Mouse (Mus musculus) midbrain, embryonic 13.5 days (tissue): ENCODE data around the gene Kank4. TPM values are rescaled to one million over a fixed set of nuclear protein-coding genes. Genes with fewer than 3 reads are reported as not detected.
"Not testable (repeated sequence)": the region's sequence is repeated elsewhere in the genome, so short reads cannot be mapped to it uniquely, and the experiment has no call there.

Experiments
- ATAC-seq: fragments of 200-750 bp; cut with Nextera tagmentation; 2 replicates; pipeline ENCODE4 v1.8.0; 2017; ENCODE audit warnings: mild to moderate bottlenecking, moderate TSS enrichment, moderate library complexity
- H3K27ac ChIP-seq: fragments of 300-500 bp; sonication (generic); 2 replicates; pipeline ENCODE4 v1.5.1; 2015; ENCODE audit warnings: inconsistent platforms, mild to moderate bottlenecking, moderate library complexity
- H3K27me3 ChIP-seq: fragments of 300-500 bp; sonication (generic); 2 replicates; pipeline ENCODE4 v1.6.1; 2015; ENCODE audit warnings: mild to moderate bottlenecking, inconsistent platforms
- H3K36me3 ChIP-seq: fragments of 300-500 bp; sonication (generic); 2 replicates; pipeline ENCODE4 v1.6.1; 2015; ENCODE audit warnings: mild to moderate bottlenecking, inconsistent platforms
- H3K4me1 ChIP-seq: fragments of 300-500 bp; sonication (generic); replicated peaks from 2 replicates; pipeline ENCODE4 v1.6.1; 2015; ENCODE audit warnings: inconsistent platforms
- H3K4me2 ChIP-seq: fragments of 300-500 bp; sonication (generic); replicated peaks from 2 replicates; pipeline ENCODE4 v1.6.1; 2015; ENCODE audit warnings: moderate library complexity, mild to moderate bottlenecking, inconsistent platforms
- H3K4me3 ChIP-seq: fragments of 300-500 bp; sonication (generic); replicated peaks from 2 replicates; pipeline ENCODE4 v1.5.1; 2015; ENCODE audit warnings: mild to moderate bottlenecking, inconsistent platforms
- H3K9ac ChIP-seq: fragments of 300-500 bp; sonication (generic); replicated peaks from 2 replicates; pipeline ENCODE4 v1.6.1; 2015; ENCODE audit warnings: mild to moderate bottlenecking, inconsistent platforms
- H3K9me3 ChIP-seq: fragments of 300-500 bp; sonication (generic); 2 replicates; pipeline ENCODE4 v1.6.1; 2016; ENCODE audit warnings: mild to moderate bottlenecking, inconsistent platforms
- WGBS: fragments of 180-500 bp; shearing (Covaris S2); methylation state at CpG from one replicate; pipeline ENCODE4 v1.1.7; 2015; 5-methylcytosine and 5-hydroxymethylcytosine counted together
- polyA plus RNA-seq: library from polyadenylated mRNA; unstranded; fragments of >200 nt; fragmentation: Nextera tagmentation; extraction: Ambion mirVana; gene quantifications from 2 replicates; pipeline ENCODE4 v1.2.1, GENCODE M21; 2015

Kank4 gene
- polyA plus RNA-seq, 1 experiment from 2014 or later: 0.19 TPM

DNA sequence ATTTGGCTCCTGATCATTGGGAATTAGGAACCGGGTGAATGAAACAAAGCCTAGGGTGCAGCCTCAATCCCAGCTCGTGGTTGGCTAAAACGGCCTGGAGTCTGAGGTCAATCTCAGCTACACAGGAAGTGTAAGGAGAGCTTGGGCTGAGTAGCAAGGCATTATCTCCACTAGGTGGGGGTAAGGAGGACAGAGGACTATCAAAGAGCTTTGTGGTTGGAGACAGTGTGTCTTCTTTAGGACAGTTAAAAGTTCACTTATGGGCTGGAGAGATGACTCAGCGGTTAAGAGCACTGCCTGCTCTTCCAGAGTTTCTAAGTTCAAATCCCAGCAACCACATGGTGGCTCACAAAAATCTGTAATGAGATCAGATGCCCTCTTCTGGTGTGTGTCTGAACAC, 91.9 kb downstream of the Kank4 start:
- no peak overlapping the region for H3K4me3 ChIP-seq
- WGBS: 40% methylated on average over 4 of the region's 4 CpGs
- peaks cover 35% of the 10 kb centered on the region for H3K27me3 ChIP-seq
- H3K4me2 ChIP-seq: no peak overlapping the region
- no peak for ATAC-seq
- H3K27ac ChIP-seq: no peak overlapping the region
- no peaks in the 10 kb centered on the region for H3K36me3 ChIP-seq
- peaks cover 22% of the 10 kb centered on the region for H3K4me1 ChIP-seq
- no peaks in the 10 kb centered on the region for H3K9me3 ChIP-seq
- no peak overlapping the region for H3K9ac ChIP-seq

DNA sequence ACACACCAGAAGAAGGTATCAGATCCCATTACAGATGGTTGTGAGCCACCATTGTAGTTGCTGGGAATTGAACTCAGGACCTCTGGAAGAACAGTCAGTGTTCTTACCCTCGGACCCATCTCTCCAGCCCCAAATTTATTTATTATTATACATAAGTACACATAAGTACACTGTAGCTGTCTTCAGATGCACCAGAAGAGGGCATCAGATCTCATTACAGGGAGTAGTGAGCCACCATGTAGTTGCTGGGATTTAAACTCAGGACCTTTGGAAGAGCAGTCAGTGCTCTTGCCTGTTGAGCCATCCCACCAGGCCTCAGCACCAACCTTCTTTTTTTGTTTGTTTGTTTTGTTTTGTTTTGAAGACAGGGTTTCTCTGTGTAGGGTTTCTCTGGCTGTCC, 92.7 kb downstream of the Kank4 start:
- H3K36me3 ChIP-seq, H3K9ac ChIP-seq, H3K27ac ChIP-seq, H3K9me3 ChIP-seq, H3K4me3 ChIP-seq, ATAC-seq, H3K4me2 ChIP-seq: not testable (repeated sequence)
- Histone ChIP-seq H3K4me1 (peaks cover 22% of the 10 kb centered on the region), H3K27me3 (peaks cover 35% of the 10 kb centered on the region)
- WGBS: 92% methylated on average over 1 of the region's 1 CpGs

DNA sequence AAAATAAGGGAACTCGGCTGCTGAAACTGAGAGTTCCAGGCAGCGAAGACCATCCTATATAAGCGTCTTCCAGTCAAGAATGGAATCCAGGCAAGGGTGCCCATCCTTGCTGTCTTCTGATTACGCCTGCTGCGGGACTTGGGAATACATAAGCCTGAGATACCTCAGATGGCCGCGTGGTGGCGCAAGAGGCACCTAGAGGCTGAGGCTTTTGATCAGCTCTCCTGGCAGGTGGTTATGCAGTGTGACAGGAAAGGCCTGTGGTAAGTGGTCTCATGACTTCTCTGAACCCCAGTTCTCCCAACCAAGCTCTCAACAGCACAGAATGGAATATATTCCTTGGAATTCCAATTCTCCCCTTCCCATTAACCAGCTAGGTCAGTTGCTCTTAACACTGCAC, 94.9 kb downstream of the Kank4 start:
- no peaks in the 10 kb centered on the region for H3K9me3 ChIP-seq
- 12% methylated on average over 8 of the region's 8 CpGs for WGBS
- H3K27ac ChIP-seq: no peak overlapping the region
- H3K4me3 ChIP-seq: no peak overlapping the region
- peaks cover 12% of the 10 kb centered on the region for H3K4me1 ChIP-seq
- H3K9ac ChIP-seq: no peak overlapping the region
- peak; percentile 35; the same call in 1 of the 2 replicates for ATAC-seq
- H3K36me3 ChIP-seq: no peaks in the 10 kb centered on the region
- peaks cover 17% of the 10 kb centered on the region for H3K27me3 ChIP-seq
- no peak overlapping the region for H3K4me2 ChIP-seq

DNA sequence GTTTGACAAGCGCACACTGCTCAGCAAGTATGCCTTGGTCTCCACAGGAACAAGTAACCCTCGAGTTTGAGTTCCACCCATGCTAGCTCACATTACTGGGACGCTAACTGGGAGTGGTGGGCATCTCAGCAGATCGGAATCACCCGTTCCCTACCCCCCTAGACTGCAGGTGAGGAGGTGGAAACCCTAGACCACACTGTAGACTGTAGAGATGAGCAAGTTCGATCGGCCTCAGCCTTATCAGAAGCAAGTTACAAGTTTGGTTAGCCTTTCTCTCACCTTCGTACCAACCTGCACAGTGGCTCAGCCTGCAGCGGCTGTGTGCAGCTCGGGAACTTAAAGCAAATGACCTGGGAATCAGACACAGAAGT, 98.8 kb downstream of the Kank4 start:
- H3K27me3 ChIP-seq: no peaks in the 10 kb centered on the region
- ATAC-seq: peak; percentile 8; the same call in 1 of the 2 replicates
- no peaks in the 10 kb centered on the region for H3K4me1 ChIP-seq
- H3K4me2 ChIP-seq: no peak overlapping the region
- no peak overlapping the region for H3K9ac ChIP-seq
- 86% methylated on average over 10 of the region's 10 CpGs for WGBS
- no peak overlapping the region for H3K4me3 ChIP-seq
- no peaks in the 10 kb centered on the region for H3K36me3 ChIP-seq
- H3K27ac ChIP-seq: no peak overlapping the region
- H3K9me3 ChIP-seq: no peaks in the 10 kb centered on the region

DNA sequence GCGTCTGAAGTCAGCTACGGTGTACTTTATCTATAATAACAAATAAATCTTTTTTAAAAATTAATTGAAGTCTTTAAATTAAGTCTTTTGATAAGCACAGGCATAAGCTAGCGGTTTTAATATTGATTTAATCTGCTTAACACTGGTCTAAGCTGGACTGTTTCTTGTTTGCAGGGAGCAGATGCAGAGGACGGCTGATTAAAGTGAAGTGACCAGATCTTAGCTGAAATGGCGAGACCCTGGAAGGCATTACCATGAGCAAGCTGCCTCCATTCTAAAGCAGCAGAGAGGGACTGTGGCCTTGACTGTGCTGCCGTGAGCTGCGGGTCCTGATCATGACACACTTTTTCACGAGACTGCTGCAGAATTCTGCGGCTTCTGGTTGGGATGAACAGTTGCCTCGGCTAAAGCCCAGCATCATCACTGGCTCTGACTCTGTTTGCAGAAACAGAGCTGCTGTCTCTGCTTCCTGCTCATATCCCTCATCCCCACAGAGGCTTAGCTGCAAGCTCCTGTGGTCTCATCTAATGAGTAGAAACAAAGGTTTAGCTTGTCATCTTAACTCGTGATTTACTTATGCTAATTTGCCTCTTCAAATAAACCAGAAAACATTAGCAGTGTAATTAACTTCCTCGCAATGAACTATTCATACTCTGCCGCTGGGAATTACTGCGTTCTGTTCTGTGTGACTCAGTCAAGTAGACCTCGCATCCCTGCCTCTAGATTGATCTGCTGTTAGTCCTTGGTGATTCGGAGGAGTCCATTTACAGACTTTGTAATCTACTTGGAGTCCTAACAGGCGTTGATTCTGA, 99.4 kb downstream of the Kank4 start:
- 70% methylated on average over 17 of the region's 17 CpGs for WGBS
- Histone ChIP-seq H3K4me1 (no peaks in the 10 kb centered on the region), H3K9ac (no peak overlapping the region), H3K27me3 (no peaks in the 10 kb centered on the region), H3K36me3 (no peaks in the 10 kb centered on the region), H3K9me3 (no peaks in the 10 kb centered on the region), H3K27ac (no peak overlapping the region), H3K4me2 (no peak overlapping the region), H3K4me3 (no peak overlapping the region)
- ATAC-seq: peak; percentile 73

DNA sequence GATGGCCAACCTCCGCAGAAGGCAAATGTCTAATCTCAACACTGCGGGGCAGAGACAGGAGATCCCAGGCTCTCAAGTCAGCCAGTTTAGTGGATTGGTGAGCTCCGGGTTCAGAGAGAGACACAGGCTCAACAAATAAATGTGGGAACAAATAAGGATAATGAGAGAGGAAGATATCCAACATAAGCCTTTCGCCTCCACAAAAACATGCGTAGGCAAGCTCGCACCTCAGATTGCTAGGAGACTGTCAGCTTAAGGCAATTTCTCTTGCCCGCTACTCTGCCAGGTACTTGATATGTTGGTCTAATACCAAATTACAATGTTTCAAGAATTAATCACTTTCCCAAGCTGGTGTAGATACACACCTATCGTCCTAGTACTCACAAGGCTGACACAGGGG, 106.4 kb downstream of the Kank4 start:
- ATAC-seq: no peak
- 96% methylated on average over 8 of the region's 8 CpGs for WGBS
- no peak overlapping the region for H3K27ac ChIP-seq
- H3K4me3 ChIP-seq: no peak overlapping the region
- no peaks in the 10 kb centered on the region for H3K36me3 ChIP-seq
- H3K9ac ChIP-seq: no peak overlapping the region
- no peak overlapping the region for H3K4me2 ChIP-seq
- H3K4me1 ChIP-seq: no peaks in the 10 kb centered on the region
- no peaks in the 10 kb centered on the region for H3K9me3 ChIP-seq
- no peaks in the 10 kb centered on the region for H3K27me3 ChIP-seq

Other genes with a start within 250 kb of the Kank4 start
- gene L1td1, start 90.8 kb downstream of the Kank4 start, polyA plus RNA-seq: not detected in 2 replicates
- not detected in 2 replicates for gene I0C0044D17Rik, start 6.3 kb upstream of the Kank4 start, polyA plus RNA-seq
- gene Usp1, start 106.3 kb upstream of the Kank4 start, polyA plus RNA-seq: 49.1 and 63.7 TPM in 2 replicates
- gene Angptl3, start 213.4 kb upstream of the Kank4 start, polyA plus RNA-seq: 2.0 and 3.1 TPM in 2 replicates